Mouse (Mus musculus) liver, postnatal 0 days (tissue): ENCODE results near the gene Rap2a. TPM values are rescaled to one million over a fixed set of nuclear protein-coding genes. Genes with fewer than 3 reads are reported as not detected.

Experiments used
- ATAC-seq: fragments of 200-750 bp; cut with Nextera tagmentation; 2 replicates; pipeline ENCODE4 v1.8.0; 2017; ENCODE audit warnings: mild to moderate bottlenecking, moderate library complexity
- DNase-seq: peaks from one replicate; pipeline ENCODE4 v3.0.0-alpha.2; 2016
- H3K27ac ChIP-seq: fragments of 300-500 bp; sonication (generic); 2 replicates; pipeline ENCODE4 v1.5.1; 2014; ENCODE audit warnings: antibody characterized with exemption, moderate library complexity, mild to moderate bottlenecking, low read depth
- H3K27me3 ChIP-seq: fragments of 300-500 bp; sonication (generic); 2 replicates; pipeline ENCODE4 v1.6.1; 2014; ENCODE audit warnings: low read length, control low read depth, mixed read lengths; ENCODE audit not compliant: insufficient read depth
- H3K36me3 ChIP-seq: fragments of 300-500 bp; sonication (generic); replicated peaks from 2 replicates; pipeline ENCODE4 v1.6.1; 2014; ENCODE audit warnings: mild to moderate bottlenecking, control low read depth, low read length, moderate library complexity, mixed read lengths; ENCODE audit not compliant: insufficient read depth
- H3K4me1 ChIP-seq: fragments of 300-500 bp; sonication (generic); 2 replicates; pipeline ENCODE4 v1.6.1; 2014; ENCODE audit warnings: antibody characterized with exemption, mild to moderate bottlenecking, control low read depth; ENCODE audit not compliant: insufficient read depth
- H3K4me2 ChIP-seq: fragments of 300-500 bp; sonication (generic); 2 replicates; pipeline ENCODE4 v1.6.1; 2014; ENCODE audit warnings: low read depth, mild to moderate bottlenecking, low read length, moderate library complexity, mixed read lengths
- H3K4me3 ChIP-seq: fragments of 300-500 bp; sonication (generic); 2 replicates; pipeline ENCODE4 v1.5.1; 2014; ENCODE audit warnings: low read depth, low read length
- H3K9ac ChIP-seq: fragments of 300-500 bp; sonication (generic); replicated peaks from 2 replicates; pipeline ENCODE4 v1.6.1; 2014; ENCODE audit warnings: mild to moderate bottlenecking, moderate library complexity
- H3K9me3 ChIP-seq: fragments of 300-500 bp; sonication (generic); 2 replicates; pipeline ENCODE4 v1.6.1; 2016; ENCODE audit warnings: mild to moderate bottlenecking, control low read depth, low read length, mixed read lengths
- CTCF ChIP-seq: sonication (generic); IDR thresholded peaks from 2 replicates; pipeline ENCODE4 v1.5.1; 2016; ENCODE audit warnings: antibody characterized with exemption, low read depth
- EP300 ChIP-seq: IDR thresholded peaks from 2 replicates; pipeline ENCODE4 v1.6.1; 2016; ENCODE audit warnings: antibody characterized with exemption, low read depth, mild to moderate bottlenecking
- WGBS: fragments of 180-500 bp; shearing (Covaris S2); extraction: QIAGEN DNeasy Blood & Tissue Kit; methylation state at CpG from one replicate; pipeline ENCODE4 v1.1.7; 2014; ENCODE audit not compliant: insufficient replicate concordance; 5-methylcytosine and 5-hydroxymethylcytosine counted together
- polyA plus RNA-seq: library from polyadenylated mRNA; unstranded; fragments of >200 nt; fragmentation: Nextera tagmentation; extraction: Ambion mirVana; gene quantifications from 2 replicates; pipeline ENCODE4 v1.2.1, GENCODE M21; 2015

Gene Rap2a
- polyA plus RNA-seq, 1 experiment from 2014 or later = 3.4 TPM

DNA sequence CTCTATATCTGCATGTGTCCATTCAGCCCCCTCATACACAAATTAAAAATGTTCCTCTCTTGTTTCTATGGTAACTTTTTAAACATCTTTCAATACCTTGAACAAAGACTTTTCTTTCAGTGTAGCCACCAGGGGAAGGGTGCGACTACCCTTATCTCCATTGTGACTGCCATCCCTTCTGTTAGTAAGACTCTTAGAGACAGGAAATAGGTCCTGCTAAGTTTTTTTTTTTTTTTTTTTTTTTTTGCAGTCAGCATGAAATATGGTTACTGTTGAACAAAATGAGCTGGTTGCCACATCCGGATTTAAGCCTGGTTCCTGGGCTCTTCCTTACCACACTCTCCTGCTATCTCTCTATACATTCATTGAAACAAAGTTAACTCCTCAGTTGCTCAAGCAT, 47.4 kb downstream of the Rap2a start:
- TF ChIP-seq EP300 (no peak), CTCF (no peak)
- no peak overlapping the region for H3K4me2 ChIP-seq
- no peak overlapping the region for H3K9ac ChIP-seq
- H3K4me1 ChIP-seq = peaks cover 3% of the 10 kb centered on the region; the same call in 1 of the 2 replicates
- 22% methylated on average over 2 of the region's 2 CpGs for WGBS
- no peaks in the 10 kb centered on the region for H3K9me3 ChIP-seq
- no peak overlapping the region for H3K27ac ChIP-seq
- DNase-seq (no peak), ATAC-seq (no peak)
- H3K36me3 ChIP-seq = no peaks in the 10 kb centered on the region
- no peaks in the 10 kb centered on the region for H3K27me3 ChIP-seq
- H3K4me3 ChIP-seq = no peak overlapping the region

DNA sequence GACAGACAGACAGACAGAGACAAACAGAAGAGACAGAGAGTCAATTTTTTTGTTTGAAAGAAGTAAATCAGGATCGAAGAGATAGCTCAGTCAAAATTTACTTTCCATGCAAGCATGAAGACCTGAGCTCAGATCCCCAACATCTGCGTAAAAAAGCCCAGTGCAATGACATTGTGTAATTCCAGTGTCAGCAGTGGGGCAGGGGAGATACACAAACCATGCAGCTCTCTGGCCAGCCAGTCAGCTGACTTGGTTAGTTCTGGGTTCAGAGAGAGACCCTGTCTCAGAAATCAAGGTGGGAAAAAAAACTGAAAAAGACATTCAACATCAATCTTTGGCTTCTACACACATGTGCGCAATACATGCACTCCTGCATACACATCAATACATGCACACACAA, 55.1 kb downstream of the Rap2a start:
- no peak overlapping the region for H3K4me3 ChIP-seq
- ATAC-seq (no peak), DNase-seq (no peak)
- no peak overlapping the region for H3K4me2 ChIP-seq
- H3K27ac ChIP-seq = no peak overlapping the region
- no peaks in the 10 kb centered on the region for H3K9me3 ChIP-seq
- TF ChIP-seq CTCF = no peak
- TF ChIP-seq EP300 = no peak
- no peaks in the 10 kb centered on the region for H3K4me1 ChIP-seq
- H3K9ac ChIP-seq = no peak overlapping the region
- WGBS = 84% methylated on average over 3 of the region's 3 CpGs
- no peaks in the 10 kb centered on the region for H3K27me3 ChIP-seq
- H3K36me3 ChIP-seq = no peaks in the 10 kb centered on the region

DNA sequence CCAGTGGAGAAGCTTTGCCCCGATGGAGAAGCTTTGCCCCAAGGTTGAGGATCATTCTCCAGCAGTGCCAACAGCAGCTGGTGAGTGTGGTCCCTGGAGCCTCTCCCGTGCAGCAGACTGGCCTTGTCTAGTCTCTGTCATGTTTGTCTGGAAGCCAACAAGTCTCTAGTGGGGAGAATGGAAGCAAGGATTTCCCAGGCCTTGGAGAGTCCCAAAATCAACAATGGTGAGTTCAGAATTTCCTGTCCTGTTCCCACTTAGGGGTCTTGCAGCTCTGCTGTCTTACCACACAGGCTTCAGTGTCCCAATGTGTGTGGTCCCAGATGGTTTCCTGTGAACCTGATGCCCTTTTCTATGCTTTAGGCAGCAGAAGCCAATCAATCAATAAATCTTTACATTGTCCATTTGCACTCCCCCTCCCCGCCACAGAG, 56.6 kb downstream of the Rap2a start:
- H3K27ac ChIP-seq = no peak overlapping the region
- H3K9me3 ChIP-seq = no peaks in the 10 kb centered on the region
- 46% methylated on average over 3 of the region's 3 CpGs for WGBS
- no peak overlapping the region for H3K9ac ChIP-seq
- H3K4me2 ChIP-seq = no peak overlapping the region
- ATAC-seq (no peak), DNase-seq (no peak)
- no peak for TF ChIP-seq CTCF
- TF ChIP-seq EP300 = no peak
- no peaks in the 10 kb centered on the region for H3K27me3 ChIP-seq
- H3K4me1 ChIP-seq = no peaks in the 10 kb centered on the region
- H3K36me3 ChIP-seq = no peaks in the 10 kb centered on the region
- H3K4me3 ChIP-seq = no peak overlapping the region

DNA sequence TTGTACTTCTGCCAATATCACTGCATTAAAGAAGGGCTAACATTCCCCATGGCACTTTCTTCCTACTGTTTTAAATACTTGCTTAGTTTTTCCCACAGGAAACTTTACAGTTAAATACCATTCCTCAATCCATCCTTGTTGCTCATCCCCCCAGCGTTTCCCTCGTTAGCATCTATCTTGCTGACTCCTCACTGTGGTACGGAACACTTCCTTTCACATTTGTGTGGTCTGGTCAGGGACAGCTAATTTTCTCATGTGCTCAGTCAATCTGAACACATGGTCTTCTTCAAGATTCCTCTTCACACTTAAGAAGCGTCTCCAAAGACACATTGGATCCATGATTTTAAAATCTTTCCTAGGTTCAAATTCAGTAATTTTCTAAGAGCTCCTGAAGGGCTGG, 57.2 kb downstream of the Rap2a start:
- H3K4me2 ChIP-seq = no peak overlapping the region
- ATAC-seq (no peak), DNase-seq (no peak)
- no peaks in the 10 kb centered on the region for H3K9me3 ChIP-seq
- no peaks in the 10 kb centered on the region for H3K27me3 ChIP-seq
- 50% methylated on average over 4 of the region's 4 CpGs for WGBS
- no peak overlapping the region for H3K9ac ChIP-seq
- H3K36me3 ChIP-seq = no peaks in the 10 kb centered on the region
- H3K4me1 ChIP-seq = no peaks in the 10 kb centered on the region
- H3K27ac ChIP-seq = no peak overlapping the region
- H3K4me3 ChIP-seq = no peak overlapping the region
- TF ChIP-seq EP300 (no peak), CTCF (no peak)

DNA sequence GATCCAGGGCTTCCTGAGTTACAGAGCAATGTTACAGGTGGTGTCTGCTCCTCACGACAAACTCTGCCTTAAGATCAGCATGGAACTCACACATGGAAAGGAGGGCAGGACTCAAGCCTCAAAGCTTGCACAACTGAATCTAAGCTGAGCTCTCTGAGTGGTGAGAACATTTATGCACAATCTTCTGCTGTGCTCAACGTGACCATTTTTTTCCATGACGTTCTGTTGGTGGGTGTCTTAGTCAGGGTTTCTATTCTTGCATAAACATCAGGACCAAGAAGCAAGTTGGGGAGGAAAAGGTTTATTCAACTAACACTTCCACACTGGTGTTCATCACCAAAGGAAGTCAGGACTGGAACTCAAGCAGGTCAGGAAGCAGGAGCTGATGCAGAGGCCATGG, 57.7 kb downstream of the Rap2a start:
- Histone ChIP-seq H3K27me3 (no peaks in the 10 kb centered on the region), H3K9ac (no peak overlapping the region), H3K9me3 (no peaks in the 10 kb centered on the region), H3K27ac (no peak overlapping the region), H3K4me2 (no peak overlapping the region), H3K4me1 (no peaks in the 10 kb centered on the region), H3K4me3 (no peak overlapping the region), H3K36me3 (no peaks in the 10 kb centered on the region)
- DNase-seq (no peak), ATAC-seq (no peak)
- TF ChIP-seq EP300 (no peak), CTCF (no peak)
- 70% methylated on average over 3 of the region's 3 CpGs for WGBS

DNA sequence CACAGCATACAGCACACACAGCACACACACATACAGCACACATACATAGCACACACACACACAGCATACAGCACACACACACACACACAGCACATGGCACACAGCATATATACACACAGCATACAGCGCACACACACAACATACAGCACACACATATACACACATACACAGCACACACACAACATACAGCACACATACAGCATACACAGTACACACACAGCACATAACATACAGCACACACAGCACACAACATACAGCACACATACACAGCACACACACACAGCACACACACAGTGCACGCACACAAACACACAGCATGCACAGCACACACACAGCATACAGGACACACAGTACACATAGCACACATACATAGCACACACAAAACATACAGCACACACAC, 60.9 kb downstream of the Rap2a start:
- H3K9ac ChIP-seq = no peak overlapping the region
- no peaks in the 10 kb centered on the region for H3K9me3 ChIP-seq
- no peaks in the 10 kb centered on the region for H3K36me3 ChIP-seq
- 71% methylated on average over 2 of the region's 2 CpGs for WGBS
- TF ChIP-seq EP300 (no peak), CTCF (no peak)
- H3K27ac ChIP-seq = no peak overlapping the region
- H3K4me3 ChIP-seq = no peak overlapping the region
- ATAC-seq (no peak), DNase-seq (no peak)
- H3K4me1 ChIP-seq = no peaks in the 10 kb centered on the region
- H3K4me2 ChIP-seq = no peak overlapping the region
- H3K27me3 ChIP-seq = no peaks in the 10 kb centered on the region

DNA sequence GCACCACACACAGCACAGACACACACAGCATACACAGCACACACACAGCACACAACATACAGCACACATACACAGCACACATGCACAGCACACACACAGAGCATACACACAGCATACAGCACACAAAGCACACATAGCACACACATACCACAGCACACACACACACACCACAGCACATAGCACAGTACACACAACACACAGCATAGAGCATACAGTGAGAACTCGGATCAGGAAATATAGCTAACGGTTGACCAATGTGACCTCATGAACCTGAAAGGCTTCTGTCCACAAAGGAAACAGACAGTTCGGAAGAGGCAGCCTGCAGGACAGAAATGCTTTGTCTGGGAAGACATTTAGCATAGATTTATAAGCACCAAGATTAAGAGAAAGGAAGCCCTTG, 61.4 kb downstream of the Rap2a start:
- 56% methylated on average over 3 of the region's 3 CpGs for WGBS
- Histone ChIP-seq H3K9ac (no peak overlapping the region), H3K27me3 (no peaks in the 10 kb centered on the region), H3K9me3 (no peaks in the 10 kb centered on the region), H3K36me3 (no peaks in the 10 kb centered on the region), H3K4me1 (no peaks in the 10 kb centered on the region), H3K4me3 (no peak overlapping the region), H3K4me2 (no peak overlapping the region), H3K27ac (no peak overlapping the region)
- ATAC-seq (peak; percentile 41; the same call in 1 of the 2 replicates), DNase-seq (no peak)
- TF ChIP-seq EP300 (no peak), CTCF (no peak)
